Mouse (Mus musculus) ES-Bruce4 (cell line): ENCODE measurements around the gene Insl3.

Experiments
- CTCF ChIP-seq: IDR thresholded peaks from one replicate; pipeline ENCODE4 v1.8.1; 2011; ENCODE audit warnings: low read depth, low read length
- EP300 ChIP-seq: IDR thresholded peaks from 2 replicates; pipeline ENCODE4 v1.6.1; 2011; ENCODE audit warnings: low read depth, low read length; ENCODE audit not compliant: insufficient read depth
- POLR2A ChIP-seq: IDR thresholded peaks from one replicate; pipeline ENCODE4 v1.8.1; 2011; ENCODE audit warnings: low read length; ENCODE audit not compliant: insufficient read depth

- TF ChIP-seq POLR2A (no peak), CTCF (peak; percentile 95), EP300 (peak; percentile 48; the same call in 1 of the 2 replicates)
Measured at GRCm38 (mm10) chr8:71709800-71710446, 20.9 kb downstream of the Insl3 start.
